Mouse (Mus musculus) CD4-positive helper T cell, adult 2 months (primary cell): ENCODE measurements around the gene Ccl24.

ENCODE experiments used
- DNase-seq: peaks from one replicate; pipeline ENCODE4 v3.0.0-alpha.2; 2012; ENCODE audit warnings: low read depth, missing footprints, low spot score

Ccl24 gene

GRCm38 (mm10) chr5:135544865-135545797, 27.7 kb downstream of the Ccl24 start, which contains the start of gene Hip1:
Gene Hip1, minus strand, starts transcription at chr5:135545120.
- DNase-seq: peak; percentile 98

DNA sequence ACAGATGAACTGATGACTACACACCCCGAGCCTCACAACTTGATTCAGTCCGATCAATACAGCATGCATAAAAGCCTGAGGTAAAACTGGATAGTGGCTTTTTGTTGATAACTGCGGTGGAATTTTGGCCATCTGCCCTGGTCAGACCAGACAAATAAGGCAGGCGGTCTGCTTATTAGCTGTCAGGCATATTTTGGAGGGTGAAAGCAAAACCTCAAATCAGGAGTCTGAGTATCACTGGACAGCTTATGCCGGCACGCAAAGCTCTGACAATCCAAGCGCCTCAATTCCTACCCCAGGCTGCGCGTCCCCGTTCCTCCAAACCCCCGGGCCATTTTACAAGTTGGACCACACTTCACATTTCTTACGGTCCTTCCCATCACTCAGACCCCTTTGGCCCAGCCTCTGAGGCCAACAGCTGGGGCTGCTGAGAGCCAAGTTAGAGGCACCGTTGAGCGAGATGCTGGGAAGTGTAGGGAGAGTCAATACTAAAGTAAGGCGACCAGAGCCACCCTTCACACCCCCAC, 28.8 kb downstream of the Ccl24 start:
- no peak for DNase-seq

- DNase-seq: peak; percentile 79
Measured at GRCm38 (mm10) chr5:135537794-135538214, 35.0 kb downstream of the Ccl24 start.

DNA sequence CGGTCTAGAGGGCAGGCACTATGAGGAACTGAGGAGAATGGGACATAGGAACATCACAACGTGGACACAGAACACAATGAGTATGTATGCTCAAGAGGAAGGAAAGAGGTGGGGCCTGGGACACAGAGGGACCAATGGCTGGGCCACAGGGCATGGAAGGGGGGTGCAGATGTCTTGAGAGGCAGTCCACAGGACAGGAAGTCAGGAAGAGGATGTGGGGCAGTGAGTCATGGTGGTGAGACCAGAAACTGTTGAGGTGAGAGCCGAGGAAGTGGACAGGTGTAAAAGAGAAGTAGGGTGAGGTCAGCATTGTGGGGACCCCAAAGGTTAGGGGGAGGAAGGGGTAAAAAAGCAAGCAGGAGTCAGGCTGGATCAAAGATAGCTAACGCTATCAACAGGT, 35.5 kb downstream of the Ccl24 start:
- peak; percentile 83 for DNase-seq

DNA sequence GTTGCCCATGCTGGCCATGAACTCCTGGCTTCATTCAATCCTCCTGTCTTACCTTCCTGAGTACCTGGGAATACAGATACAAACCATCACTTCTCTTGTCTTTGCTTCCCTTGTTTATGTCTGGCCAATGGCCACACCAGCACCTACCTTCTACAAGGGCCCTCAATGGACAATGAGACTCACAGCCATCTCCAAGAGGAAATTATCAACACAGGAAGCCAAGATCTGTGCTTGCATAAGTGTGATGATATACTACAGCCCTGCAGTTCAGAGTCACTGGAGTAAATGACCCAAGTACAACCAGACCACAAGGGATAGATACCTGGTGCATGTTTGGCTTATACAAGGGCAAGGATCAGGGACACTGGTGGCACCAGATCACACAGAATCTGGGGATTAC, 37.0 kb downstream of the Ccl24 start:
- no peak for DNase-seq

- DNase-seq: no peak
Measured at GRCm38 (mm10) chr5:135533431-135533830, 39.4 kb downstream of the Ccl24 start.

- DNase-seq: no peak
Measured at GRCm38 (mm10) chr5:135531306-135531845, 41.5 kb downstream of the Ccl24 start.

DNA sequence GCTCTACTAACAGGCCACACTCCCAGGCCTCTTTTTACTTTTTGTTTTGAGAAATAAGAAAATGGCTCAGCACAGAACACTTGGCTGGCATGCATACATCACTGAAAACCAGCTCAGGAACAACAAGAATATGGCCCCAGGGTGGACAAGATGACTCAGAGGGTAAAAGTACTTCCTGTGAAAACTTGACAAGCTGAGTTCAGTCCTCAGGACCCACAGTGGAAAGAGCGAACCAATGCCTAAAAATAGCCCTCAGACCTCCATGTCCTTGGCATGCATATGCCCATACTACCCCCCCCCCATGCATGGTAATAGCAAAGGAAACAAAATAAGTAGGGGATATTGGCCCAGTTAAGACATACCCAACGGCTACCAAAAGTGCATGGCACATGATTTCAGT, 42.9 kb downstream of the Ccl24 start:
- DNase-seq: no peak

DNA sequence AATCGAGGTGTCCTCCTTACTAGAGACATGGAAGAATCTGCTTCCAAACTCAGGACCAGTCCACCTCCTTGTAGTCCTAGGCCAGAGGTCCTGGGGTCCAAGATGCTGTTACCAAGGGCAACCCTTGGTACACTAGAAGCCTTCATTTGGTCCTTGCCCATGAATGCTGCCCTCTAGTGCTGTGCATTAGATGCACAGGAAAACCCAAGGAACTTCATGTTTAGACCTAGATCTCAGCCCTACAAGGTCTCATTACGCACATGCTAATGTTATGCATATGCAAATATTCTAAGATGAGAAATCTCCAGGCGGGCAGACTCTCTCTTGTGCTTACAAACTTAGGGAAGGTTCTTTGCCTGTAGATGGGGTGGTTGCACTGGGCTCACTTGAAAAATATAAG, 43.5 kb downstream of the Ccl24 start:
- no peak for DNase-seq

DNA sequence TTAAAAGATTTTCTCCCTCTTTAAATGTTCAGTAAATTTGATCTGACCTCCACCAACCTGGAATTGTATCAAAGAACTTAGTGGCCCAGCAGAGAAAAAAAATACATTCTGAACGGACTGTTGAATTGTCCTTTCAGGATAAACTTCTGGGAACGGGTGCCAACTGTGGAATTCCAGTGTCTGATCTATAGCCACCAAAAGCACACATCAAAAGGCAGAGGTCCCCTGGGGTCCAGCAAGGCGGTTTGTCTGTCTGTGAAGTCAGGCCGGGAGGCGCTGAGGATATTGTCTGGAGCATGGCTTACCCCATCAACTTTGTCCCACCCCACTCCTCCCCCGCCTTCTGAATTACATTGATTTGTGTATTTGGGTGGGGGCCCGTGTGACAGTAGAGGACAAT, 44.9 kb downstream of the Ccl24 start:
- DNase-seq: no peak

DNA sequence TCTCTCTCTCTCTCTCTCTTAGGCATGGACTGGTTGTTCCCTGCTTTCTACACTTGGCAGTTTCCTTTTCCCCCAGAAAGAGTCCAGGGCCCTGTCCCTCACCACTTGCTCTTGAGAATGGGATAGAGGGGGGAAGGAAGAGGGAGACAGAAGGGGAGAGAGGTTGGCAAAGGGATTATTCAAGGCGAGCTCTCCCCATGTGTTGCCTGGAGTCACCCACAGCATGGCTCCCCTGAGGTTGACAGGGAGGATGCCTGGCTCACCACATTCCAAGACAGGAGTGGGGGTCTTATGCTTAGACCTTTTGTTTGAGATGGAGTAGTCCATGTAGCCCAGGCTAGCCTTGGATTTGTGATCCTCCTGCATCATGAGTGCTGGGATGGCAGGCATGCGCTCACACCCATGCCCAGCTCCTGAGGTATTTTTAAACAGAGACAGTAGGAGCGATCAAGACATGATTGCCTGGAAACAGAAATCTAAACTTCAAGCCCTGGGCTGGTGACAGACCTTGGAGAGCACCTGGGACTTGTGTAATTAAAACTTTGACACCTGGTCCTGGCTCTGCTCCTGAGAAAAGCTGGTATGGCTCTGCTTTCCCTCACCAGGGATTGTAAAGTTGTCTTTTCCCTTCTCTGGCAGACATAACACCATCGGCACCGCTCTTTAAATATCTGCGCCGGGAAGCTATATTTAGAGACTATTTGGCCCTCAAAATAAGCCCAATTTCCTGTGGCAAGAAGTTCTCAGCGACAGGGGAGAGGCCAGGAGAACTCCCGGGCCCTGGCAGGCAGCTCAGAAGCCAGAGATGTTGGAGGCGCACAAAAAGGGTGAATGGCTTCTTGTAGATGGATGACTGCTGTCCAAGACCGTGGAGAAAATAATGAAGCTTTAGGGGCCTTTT, 47.9 kb downstream of the Ccl24 start:
- no peak for DNase-seq

- DNase-seq: no peak
Measured at GRCm38 (mm10) chr5:135524087-135524486, 48.8 kb downstream of the Ccl24 start.

- no peak for DNase-seq
Measured at GRCm38 (mm10) chr5:135522111-135522722, 50.6 kb downstream of the Ccl24 start.
